Mouse (Mus musculus): ENCODE measurements around the gene Nectin1.
A peak's percentile ranks its signal among the peaks of the same experiment; 100 is the strongest.

Gene Nectin1

DNA sequence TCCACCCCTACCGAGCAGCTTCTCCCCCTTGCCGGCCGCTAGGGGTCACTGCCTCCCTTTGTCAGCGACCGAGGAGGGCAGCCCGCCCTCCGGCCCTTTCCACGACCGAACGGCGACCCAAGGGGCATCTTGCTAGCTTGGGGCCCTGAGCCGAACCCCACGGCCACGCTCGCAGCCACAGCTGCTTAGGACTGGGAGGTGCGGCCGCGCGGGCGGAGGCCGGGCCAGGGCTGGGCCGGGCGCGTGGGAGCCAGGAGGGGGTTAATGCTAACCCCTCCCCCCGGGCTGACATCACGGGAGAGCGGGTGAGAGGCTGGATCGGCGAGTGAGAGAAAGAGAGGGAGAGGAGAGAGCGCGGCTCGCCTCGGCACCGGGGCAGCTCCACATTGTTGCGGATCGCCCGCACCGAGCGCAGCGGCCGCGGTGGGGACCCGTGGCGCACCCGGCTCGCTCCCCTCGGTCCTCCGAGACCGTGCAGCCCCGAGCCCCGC lies at the start of gene Nectin1:
Gene Nectin1, plus strand, starts transcription at position 338 of the 491 bp plus-strand sequence.
- DNase-seq (ENCODE audit: extremely low spot score, low read depth, low spot score), result peak; percentile 42

DNA sequence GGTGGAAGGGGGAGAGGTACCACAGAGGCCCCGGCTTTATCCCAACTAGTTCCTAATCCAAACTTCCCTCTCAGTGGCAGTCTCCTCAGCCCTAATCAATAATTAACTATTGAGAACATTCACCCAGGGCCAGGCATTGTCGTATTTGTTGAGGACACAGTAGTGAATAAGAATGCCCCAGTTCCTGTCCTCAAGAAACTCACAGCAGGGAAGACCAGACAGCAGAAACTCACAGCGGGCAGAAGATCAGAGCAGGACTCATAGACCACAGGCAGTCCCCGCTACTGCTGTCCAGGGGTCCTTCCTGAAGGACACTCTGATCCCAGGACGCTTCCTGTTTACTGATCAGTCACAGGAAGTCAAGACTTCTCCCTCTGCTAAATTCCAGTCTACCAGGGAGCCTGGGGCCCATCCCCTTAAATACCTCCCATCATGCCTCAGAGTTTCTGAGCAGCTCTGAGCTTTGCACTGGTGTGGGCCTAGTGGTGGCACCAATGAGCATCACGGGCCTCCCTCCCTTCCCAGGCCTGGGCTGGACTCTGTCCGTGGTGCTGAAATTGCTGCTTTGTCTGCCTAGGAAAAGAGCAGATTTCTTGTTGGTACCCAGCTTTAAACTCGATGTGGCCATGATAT lies 45.6 kb upstream of the Nectin1 start:
- DNase-seq (ENCODE audit: extremely low spot score, low read depth, low spot score), result peak; percentile 63

DNA sequence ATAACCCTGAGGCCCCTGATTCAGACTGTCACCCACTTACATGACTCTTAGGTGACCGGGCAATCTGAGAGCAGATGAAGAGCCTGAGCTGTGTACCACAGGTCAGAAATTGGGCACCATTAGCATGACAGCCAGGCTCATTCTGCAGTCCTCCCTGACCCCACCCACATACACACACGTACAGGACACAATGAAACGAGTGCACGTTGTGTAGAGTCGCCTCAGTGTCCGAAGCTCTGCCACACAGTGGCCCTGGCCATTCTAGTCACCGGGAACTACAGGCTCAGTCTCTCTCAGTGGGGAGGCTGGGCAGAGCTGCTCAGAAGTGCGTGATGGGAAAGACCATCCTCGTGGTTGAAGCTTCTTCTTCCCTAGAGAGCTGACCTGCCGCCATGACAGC lies 44.9 kb upstream of the Nectin1 start:
- DNase-seq (ENCODE audit: extremely low spot score, low read depth, low spot score), result no peak

DNA sequence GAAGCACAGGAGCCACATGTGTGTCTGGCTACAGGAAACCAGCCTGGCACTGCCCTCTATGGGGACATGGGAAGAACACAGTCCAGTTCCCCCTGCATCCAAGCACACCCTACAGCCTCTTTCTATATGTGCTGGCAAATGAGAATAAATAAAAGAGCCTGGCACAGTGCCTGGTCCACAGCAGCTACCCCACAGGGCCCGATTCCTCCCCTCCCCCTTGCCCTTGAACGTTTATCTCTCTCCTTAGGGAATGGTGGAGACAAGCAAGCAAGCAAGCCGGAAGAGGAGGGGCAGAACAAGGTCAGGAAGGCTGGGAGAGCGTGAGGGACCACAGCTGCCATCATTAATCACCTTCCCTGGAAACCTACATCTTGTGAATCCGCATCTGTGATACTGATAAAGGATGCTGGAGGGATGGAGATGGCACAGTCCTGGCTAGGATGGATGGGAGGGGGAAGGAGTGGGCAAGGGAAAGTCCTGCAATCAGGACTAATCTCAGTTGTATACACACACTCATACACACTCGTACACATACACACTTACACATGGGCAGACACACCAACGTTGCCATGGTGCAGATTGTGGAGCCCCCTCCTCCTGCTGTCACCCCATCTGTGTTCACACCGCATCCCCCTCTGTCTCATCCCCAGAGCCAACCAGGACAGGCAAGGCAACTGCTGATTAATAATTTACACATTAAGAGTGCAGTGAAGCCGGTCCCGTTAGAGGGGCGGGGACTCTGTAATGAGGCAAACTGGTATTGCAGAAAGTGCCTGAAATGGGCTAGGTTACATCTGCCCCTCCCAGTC lies 44.2 kb upstream of the Nectin1 start:
- DNase-seq (ENCODE audit: extremely low spot score, low read depth, low spot score), result no peak

DNA sequence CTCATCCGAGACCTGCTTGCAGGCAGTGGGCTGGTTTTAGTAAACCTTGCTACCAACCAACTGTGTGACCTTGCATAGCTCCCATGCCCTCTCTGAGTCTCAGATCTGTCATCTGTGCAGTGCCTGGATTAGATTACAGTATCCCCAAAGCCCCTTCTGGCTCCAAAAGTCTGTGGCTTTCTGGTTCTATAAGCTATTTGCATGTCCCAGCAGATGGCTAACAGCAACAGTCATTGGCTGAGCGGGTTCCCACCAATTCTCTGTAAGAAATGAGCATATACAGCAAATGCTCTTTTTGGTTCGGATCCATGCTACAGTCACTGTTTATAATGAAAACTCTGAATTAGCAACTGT lies 43.6 kb upstream of the Nectin1 start:
- no peak for DNase-seq (ENCODE audit: extremely low spot score, low read depth, low spot score)

DNA sequence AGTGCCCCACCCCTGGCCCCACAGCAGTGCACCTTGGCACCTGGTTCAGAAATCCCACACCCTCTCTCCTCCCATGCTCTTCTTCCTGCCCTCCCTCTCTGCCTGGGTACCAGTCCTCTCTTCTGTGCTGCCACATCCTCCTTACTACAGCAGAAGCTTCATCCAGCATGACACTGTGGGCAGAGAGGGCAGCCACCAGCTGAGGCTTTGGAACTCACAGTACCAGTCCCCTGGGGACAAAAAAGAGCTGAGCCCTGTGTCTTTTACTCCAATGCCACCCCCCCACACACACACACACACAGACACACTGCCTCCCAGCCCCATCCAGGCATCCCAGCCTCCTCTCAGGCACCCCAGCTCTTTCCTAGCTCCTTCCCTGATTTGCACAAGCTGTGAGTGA lies 42.0 kb upstream of the Nectin1 start:
- no peak for DNase-seq (ENCODE audit: extremely low spot score, low read depth, low spot score)

DNA sequence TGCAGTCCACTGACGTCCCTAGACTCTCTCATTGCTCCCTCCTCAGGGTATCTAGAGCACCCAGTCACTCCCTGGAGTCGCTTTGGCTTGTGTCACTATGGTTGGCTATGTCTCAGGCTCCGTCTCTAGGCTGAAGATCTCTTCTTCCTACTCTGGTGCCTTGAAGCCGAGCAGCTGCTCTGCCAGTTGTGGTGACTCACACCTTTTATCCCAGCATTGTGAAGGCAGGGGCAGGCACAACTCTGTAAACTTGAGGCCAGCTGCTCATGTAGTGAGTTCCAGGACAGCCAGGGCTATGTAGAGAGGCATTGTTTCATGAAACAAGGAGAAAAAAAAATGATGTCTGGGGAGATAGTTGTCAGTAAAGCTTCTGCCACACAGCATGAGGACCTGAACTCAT lies 36.2 kb upstream of the Nectin1 start:
- no peak for DNase-seq (ENCODE audit: extremely low spot score, low read depth, low spot score)

DNA sequence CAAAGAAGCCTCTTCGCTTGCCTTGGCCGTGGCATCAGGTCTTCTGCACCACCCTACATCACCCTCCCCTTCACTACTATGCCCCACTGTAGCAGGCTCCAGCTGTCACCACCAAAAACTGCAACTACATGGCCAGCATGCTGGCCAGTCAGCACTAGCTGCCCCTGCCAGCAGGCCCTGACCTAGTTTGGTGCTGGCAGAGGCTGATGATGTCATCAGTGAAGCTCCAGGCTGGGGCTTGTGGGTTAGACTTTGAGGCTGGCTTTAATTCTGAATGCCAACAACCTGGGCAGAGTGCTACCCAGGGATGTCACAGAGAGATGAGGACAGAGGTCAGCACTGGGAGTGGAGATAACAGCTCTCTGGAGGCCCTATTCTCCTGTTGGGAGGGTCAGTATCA lies 35.1 kb upstream of the Nectin1 start:
- DNase-seq (ENCODE audit: extremely low spot score, low read depth, low spot score), result no peak

DNA sequence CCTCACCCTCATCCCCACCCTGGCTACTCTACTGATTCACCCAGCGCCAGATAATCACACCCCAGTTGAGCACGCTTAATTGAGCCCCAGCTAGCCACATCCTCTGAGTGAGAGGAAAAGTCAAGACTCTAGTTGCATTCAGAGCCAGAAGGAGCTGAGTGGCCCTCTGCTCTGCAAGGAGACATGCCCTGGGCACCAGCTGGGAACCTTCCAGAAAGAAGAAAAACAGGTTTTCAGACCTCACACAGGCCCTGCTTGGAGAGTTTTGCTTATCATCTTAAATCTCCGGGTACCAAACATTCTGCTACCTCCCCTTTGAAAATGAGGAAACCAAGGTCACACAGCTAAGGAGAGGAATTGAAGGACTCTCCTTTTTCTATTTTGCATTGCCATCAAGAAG lies 30.4 kb upstream of the Nectin1 start:
- no peak for DNase-seq (ENCODE audit: extremely low spot score, low read depth, low spot score)

DNA sequence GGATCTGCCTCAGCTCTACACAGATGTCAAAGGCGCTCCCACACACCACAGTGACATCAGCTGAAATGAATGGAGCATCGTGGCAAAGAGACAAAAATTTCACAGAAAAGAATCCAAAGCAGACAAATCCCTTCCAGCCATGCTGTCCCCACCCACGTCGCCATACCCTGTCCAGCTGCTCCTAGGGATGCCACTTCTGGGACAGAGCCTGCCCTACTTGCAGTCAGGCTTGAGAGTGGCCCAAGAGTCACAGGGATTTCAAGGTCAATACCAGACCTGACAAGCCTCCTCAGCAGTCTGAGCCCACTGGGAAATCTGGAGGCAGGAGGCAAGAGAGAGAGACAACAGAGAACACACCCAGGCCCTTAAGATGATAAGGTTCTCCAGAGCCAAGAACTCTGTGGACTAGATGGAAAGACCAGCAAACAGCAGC lies 24.4 kb upstream of the Nectin1 start:
- no peak for DNase-seq (ENCODE audit: extremely low spot score, low read depth, low spot score)

DNA sequence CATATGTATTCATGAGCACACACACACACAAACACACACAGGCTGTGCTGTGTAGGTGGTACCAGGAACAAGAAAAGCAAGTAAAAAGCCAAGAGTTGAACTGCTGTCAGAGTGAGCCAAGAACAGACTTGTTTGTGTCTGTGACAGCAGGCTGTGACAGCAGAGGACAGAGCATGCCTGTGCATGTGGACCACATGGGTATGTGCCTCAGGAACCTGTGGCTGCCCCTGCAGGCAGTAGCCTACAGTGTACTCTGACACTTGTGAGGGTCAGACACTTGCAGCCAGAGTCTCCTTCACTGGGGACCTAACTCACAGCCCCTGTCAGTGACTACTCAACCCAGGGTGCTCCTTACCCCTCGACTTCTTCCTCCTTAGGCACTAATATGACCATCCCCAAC lies 23.7 kb upstream of the Nectin1 start:
- DNase-seq (ENCODE audit: extremely low spot score, low read depth, low spot score), result no peak

DNA sequence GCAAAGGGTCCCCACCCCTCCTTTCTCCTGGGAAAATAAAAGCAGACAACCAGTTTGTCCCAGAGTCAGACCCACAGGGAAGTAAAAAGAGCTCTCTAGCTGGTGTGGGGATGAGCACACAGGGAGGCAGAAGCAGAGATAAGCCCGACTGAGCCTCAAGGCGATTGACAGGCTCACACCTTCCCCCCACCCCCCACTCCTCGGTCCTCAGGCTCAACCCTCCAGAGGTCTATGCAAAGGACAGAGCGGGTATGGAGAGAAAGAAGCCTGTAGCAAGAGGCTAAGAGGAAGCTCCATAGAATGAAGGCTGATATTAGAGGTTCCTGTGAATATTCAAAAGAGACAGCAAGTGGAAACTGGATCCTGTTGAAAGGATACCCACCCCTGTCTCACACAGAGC lies 19.7 kb upstream of the Nectin1 start:
- DNase-seq (ENCODE audit: extremely low spot score, low read depth, low spot score), result no peak

DNA sequence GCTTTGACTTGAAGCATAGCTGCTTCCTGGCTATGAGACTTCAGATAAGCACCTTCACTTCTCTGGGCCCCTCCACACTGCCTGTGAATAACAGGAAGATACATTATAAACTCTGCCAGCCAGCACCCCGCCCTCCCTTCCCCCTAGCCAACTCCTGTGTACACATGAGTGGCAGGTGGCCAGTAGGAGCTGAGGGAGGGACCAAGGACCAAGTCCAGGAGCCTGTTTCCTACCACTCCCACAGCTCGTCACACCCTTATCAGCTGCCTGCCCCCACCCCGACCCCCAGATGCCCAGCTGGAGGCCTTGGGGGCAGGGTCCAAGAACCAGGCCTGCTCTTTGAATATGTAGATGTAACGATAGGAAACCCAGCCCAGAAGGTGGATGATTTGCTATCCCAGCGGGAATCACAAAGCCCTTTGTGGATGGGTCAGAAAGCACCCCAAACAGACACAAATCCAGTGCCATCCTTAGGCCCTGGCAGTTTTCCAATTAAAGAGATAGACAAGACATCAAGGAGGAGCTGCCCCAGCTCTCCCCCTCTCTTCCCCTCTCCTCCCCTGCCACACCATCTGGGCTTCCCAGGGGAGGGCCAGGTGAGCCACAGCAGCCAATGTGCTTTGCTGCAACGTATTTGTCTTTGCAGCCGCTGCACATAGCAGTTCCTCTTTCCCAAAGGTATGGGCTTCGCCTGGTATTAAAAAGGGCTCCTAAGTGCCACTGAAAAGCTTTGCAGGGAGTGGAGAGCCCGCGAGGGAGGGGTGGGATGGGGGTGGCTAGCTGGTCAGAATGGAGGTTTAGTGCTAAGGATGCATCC lies 14.1 kb upstream of the Nectin1 start:
- DNase-seq (ENCODE audit: extremely low spot score, low read depth, low spot score), result no peak

DNA sequence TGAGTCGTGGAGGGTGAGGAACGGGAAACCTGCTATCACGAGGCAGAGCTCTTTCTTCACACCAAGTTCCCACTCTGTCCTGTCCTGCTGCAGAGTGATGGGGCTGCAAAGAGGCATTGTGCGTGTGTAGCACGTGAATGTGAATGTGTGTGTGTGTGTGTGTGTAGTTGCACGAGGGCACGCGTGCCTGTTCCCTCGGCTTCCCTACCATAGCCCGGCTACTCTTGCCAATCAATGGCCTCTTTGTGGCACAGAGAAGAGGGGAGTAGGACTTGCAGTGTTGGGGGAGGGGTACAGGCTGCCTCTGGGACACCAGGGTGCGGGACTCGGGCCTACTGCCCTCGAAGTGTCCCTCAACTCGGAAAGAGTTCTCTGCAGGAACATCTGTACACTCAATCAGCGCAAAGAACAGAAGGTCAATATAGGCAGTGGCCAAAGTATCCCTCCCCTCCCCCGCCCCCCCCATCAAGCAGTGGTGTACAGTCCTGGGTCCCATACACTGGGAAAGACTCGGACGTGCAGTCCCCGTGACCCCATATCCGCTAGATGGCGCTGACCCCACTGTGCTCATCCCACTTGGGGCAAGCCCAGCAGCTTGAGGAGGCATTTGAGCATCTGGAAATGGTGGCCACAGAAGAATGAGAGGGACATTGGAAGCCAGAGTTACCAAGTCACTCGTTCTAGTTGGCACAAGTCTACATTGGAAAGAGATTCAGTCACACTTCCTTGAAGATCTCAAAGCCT lies 13.3 kb upstream of the Nectin1 start:
- DNase-seq (ENCODE audit: extremely low spot score, low read depth, low spot score), result no peak

DNA sequence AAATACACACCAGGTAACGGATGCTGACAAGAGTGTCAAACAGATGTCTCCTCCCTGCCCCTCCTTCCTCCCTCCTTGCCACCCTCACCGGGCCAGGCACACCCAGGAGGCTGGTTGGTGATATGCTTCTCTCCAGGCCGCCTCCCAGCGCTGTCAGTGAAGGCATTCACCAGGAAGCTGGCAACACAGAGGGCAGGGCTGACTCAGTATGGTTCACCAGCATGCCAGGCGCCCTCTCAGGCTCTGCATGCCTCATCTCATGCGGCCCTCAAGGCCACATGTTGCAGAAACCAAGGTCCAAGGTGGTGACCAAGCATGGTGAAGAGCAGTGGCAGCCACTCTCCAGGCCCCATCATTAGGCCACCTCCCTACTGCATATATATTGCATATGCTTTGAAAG lies 11.9 kb upstream of the Nectin1 start:
- DNase-seq (ENCODE audit: extremely low spot score, low read depth, low spot score), result no peak

DNA sequence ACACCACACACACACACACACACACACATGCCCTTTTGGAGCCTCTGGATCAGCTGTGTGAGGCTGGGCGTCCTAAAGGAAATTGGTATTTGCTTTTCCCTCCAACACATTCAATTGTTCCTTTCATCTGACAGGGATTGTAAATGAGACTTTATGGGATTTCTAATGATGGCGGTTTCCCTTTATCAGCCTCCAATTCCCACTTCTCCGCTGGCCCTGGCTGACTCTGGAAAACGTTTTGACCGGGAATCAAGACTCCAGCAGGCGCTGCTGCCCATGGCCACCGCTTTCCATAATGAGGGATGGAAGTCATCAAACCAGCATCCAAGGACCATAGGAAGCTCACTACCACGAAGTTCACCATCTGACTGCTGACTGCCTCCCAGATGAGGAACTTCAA lies 11.1 kb upstream of the Nectin1 start:
- DNase-seq (ENCODE audit: extremely low spot score, low read depth, low spot score), result no peak

DNA sequence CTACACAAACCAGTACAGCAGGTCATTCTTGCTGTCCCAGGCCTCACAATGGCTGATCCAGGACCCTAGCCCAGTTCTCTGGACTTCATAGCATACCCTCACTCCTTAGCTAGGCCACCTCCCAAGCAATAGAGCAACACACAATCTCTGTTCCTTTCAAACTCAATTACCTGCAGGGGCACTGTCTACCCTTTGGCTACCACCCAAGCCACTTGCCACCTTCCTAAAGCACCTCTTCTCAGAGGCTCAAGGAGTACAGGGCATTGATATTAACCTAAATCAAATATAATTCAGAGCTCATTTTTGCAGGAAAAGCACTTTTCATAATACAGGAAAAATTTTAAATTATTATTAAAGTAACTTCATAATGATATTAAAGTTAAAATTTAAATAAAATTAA lies 8.8 kb upstream of the Nectin1 start:
- no peak for DNase-seq (ENCODE audit: extremely low spot score, low read depth, low spot score)

DNA sequence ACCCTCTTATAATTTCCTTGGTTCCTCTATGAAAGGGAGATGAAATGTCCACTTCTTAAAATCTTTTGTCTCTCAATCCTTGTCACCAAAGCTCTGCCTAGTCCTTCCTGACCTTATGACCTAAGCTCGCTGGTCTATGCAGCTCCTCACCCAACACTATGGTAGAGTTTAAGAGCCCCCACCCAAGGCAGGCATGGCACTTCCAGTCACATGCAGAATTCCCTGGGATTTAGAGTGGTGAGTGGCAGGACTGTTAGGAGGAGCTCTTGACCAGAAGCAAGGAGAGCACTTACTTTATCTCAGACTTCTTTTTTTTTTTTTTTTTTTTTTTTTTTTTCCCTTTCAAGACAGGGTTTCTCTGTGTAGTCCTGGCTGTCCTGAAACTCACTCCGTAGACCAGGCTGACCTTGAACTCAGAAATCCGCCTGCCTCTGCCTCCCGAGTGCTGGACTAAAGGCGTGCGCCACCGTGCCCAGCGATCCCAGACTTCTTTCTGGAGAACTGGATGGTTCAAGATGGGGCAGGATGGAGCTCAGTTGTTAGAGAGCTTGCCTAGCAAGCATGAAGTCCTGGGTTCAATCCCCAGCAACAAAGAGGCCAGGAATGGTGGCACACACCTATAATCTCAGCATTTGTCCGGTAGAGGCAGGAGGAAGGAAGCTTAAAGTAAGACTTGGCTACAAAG lies 7.6 kb upstream of the Nectin1 start:
- DNase-seq (ENCODE audit: extremely low spot score, low read depth, low spot score), result no peak

DNA sequence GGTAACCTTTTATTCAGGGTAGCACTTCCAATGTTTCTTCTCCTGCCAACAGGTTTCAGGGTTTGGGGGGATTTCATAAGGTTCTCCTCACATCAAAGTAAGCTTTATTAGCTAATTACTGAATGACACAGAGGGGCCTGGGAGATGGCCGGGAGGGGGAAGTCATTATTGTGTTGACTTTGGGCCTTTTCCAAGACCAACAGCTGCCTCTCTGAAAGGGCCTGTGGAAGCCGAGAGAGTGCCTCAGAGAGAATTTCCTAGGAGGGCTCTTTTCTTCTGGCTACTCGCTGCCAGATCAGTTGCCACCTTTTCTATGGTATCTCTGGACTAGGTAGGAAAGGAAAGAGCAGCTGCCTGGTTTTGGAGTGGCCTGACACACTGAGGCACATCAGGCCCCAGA lies 6.5 kb upstream of the Nectin1 start:
- DNase-seq (ENCODE audit: extremely low spot score, low read depth, low spot score), result no peak

DNA sequence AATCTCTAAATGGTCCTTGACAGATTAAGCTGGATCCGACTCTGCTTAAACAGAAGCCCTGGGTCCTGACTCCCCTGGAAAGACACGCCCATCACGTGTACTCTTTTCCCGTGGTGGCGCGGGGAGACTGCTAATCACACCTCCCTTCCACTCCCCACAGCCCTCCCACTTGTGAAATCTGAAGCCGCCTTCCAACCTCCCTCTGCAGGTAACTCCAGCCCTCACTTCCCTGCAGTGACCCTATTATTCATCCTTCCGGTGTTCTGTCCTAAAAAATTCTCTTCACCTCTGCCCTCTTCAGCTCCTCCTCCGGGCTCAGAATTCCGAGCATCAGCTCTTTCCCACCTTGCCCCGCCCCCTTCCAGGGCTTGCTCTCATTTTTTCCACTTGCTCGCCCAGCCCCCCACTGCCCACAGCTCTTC lies 5.9 kb upstream of the Nectin1 start:
- no peak for DNase-seq (ENCODE audit: extremely low spot score, low read depth, low spot score)
